Mouse (Mus musculus): ENCODE measurements around the gene Gm7534.

DNA sequence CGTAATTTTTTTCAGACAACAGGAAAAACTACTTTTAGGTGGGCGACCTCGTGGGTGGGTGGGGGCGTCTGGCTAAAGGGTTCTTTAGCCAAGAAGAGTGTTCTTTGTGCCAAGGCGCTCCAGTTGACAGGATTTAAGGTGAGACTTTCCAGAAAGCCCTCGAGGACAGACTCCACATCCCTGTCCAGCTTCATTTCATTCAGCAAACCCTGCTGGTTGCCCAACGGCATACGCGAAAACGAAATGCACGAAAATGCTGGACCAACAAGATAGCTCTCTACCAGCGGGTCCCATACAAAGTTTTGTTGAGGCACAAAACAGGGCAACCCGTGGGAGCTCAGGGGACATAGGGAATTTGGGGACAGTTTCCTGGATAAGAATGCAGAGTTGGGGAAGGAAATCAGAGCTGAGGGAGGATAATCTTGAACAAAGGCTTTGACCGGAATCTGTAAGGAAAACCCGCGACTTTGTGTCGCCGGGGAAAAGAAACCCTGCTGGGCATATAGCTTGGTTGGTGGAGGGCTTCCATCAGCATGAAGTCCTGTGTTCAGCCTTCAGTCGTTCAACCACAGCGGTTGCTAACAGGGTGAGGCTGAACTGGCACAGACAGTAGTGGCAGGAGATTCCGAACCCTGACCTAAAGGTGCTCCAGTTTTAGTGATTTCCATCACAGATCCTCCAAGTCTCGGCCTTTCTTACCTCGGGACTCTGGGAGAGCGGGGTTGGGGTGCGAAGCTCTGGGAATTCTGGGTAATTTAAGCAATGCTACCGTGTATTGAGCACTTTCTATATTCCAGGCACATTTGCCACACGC lies 47.5 kb upstream of the Gm7534 start:
- no peak for TF ChIP-seq CHD2 (IDR thresholded peaks at IDR 0.05; ENCODE audit: low read length)
- no peak for TF ChIP-seq CTCF (IDR thresholded peaks at IDR 0.05 in 2 of 3, conservative IDR thresholded peaks at IDR 0.05 in 1 of 3; ENCODE audit: control insufficient read depth in 1 of 3, insufficient read depth in 1 of 3, low read depth in 2 of 3, low read length in 3 of 3, poor library complexity in 1 of 3, severe bottlenecking in 1 of 3)
- TF ChIP-seq UBTF (IDR thresholded peaks at IDR 0.05; ENCODE audit: borderline replicate concordance, insufficient read depth, low read depth, low read length): no peak
- no peak for TF ChIP-seq MAFK (IDR thresholded peaks at IDR 0.05; ENCODE audit: borderline replicate concordance, low read depth, low read length)
- TF ChIP-seq MXI1 (IDR thresholded peaks at IDR 0.05; ENCODE audit: low read depth, low read length): no peak
- TF ChIP-seq ZKSCAN1 (IDR thresholded peaks at IDR 0.05; ENCODE audit: low read depth, low read length): no peak
- no peak for TF ChIP-seq ZNF384 (IDR thresholded peaks at IDR 0.05; ENCODE audit: low read depth, low read length)
- no peak for TF ChIP-seq EP300 (IDR thresholded peaks at IDR 0.05; ENCODE audit: low read depth in 1 of 2, low read length in 2 of 2)
- TF ChIP-seq GATA1 (IDR thresholded peaks at IDR 0.05; ENCODE audit: low read depth, low read length): no peak
- no peak for TF ChIP-seq ETS1 (IDR thresholded peaks at IDR 0.05; ENCODE audit: low read depth, low read length)
- no peak for TF ChIP-seq TAL1 (IDR thresholded peaks at IDR 0.05; ENCODE audit: low read length)

Measured in MEL (cell line).